Mouse (Mus musculus) layer of hippocampus, postnatal 14 days (tissue): ENCODE results near the gene Mum1. TPM values are rescaled to one million over a fixed set of nuclear protein-coding genes. Genes with fewer than 3 reads are reported as not detected.

Experiments
- DNase-seq, 2 experiments: peaks; one replicate each; pipeline ENCODE4 v3.0.0; 2021 to 2022; ENCODE audit warnings: low spot score in 2 of 2, mixed read lengths in 1 of 2
- total RNA-seq, 2 experiments: library from RNA; stranded (reverse); gene quantifications; 2 replicates each; pipeline ENCODE4 v1.2.3; 2021

The Mum1 gene
- total RNA-seq, 2 experiments from 2014 or later: 34.4 to 43.7 TPM

DNA sequence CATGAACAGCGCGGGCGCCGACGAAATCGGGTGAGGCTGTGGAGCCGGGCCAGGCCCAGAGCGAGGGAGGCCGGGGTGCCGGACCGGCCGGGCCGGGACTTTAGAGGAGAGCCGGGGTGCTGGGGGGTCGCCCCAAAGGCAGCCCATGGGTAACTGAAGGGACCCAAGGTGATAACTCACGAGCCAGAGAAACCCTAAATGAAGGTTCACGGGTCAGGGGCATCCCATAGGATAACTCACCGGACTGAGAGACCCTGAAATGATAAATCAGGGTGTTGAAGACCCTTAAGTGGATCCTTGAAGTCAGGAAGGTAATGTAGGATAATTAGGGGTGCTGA lies 38.9 kb downstream of the Mum1 start:
- no peak for DNase-seq

GRCm38 (mm10) chr10:80270099-80270498 lies 43.9 kb downstream of the Mum1 start:
- no peak for DNase-seq

DNA sequence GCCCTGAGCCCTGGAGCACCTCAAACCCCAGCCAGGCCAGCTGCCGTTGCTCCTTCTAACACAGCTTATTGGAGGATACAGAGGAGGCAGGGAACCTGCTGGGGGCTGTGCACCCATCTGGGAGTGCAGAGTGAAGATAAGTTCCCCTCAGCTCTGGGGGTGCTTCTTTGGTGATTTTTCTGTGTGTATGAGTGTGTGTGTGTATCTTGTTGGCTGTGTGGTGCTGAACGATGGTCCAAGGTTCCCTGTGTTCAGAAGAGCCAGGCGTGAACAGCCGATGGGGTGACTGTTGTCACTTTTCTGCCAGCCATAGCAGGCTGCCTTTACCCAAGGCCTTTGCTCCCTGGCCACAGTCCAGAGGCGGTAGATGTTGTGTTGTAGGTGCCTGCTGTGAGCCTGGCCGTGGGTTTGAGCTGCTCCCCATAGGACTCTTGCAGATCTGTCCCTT lies 44.5 kb downstream of the Mum1 start:
- no peak for DNase-seq

- no peak for DNase-seq
Observed at GRCm38 (mm10) chr10:80271186-80271843, 45.1 kb downstream of the Mum1 start.

GRCm38 (mm10) chr10:80271870-80272585 lies 45.8 kb downstream of the Mum1 start:
- DNase-seq: no peak

DNA sequence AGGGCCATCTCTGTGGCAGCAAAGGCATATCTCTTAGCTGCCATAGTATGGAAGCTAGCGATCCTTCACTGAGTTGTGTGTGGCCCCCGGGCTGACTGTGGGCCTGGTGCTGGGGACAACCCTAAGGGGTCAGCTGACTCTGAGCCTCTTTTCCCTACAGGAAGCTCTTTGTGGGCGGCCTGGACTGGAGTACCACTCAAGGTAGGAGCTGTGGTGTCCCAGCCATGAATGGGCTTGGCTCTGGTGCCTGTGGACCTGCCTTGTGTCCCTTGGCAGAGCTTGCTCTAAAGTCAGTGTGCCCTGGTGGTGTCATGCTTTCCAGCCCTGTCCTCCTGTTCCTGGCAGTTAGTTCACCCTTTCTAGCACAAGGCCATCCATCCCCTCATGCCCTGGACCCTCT lies 47.6 kb downstream of the Mum1 start:
- DNase-seq: no peak

GRCm38 (mm10) chr10:80276238-80276637 lies 50.0 kb downstream of the Mum1 start:
- DNase-seq: no peak

GRCm38 (mm10) chr10:80278390-80278789 lies 52.2 kb downstream of the Mum1 start:
- no peak for DNase-seq

DNA sequence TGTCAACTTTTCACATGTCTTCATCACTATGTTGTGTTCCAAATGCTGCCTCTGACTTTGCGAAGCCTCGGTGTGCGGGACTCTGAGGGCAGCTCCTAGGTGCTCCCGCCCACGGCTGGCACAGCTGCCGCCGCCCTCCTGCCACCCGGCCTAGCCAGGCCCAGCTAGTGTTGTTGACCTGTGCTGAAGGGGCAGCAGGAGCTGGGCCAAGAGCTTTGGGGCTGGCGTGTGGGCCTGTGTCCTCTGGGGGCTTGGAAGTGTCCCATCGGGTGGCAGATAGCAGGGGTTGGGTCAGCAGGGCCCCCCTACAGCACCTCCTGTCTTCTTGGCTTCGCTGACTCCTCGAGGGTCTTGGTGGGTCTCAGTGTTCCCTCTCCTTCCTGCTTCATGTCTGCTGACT lies 53.0 kb downstream of the Mum1 start:
- no peak for DNase-seq

- DNase-seq: no peak
Observed at GRCm38 (mm10) chr10:80281304-80281703, 55.1 kb downstream of the Mum1 start.

DNA sequence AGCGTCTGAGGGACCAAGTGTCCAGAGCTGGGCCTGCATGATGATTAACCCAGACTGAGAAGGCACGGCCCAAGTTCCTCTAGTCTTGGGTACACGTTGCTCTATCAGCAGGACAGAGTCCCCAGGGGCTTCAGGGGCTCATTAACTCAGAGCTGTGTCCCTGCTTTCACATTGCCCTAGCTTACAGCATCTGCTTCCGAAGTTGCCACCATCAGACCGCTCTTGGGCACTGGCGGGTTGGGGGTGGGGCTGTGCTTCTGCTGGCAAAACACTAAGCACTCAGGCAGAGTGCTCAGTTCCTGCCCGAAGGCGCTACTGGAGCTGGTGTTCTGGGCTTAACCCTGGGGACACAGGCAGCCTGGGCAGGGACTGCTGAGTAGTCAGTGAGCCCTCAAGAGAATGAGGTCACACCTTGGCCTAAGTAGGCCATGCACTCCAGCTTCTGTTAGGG lies 55.7 kb downstream of the Mum1 start:
- DNase-seq: no peak

DNA sequence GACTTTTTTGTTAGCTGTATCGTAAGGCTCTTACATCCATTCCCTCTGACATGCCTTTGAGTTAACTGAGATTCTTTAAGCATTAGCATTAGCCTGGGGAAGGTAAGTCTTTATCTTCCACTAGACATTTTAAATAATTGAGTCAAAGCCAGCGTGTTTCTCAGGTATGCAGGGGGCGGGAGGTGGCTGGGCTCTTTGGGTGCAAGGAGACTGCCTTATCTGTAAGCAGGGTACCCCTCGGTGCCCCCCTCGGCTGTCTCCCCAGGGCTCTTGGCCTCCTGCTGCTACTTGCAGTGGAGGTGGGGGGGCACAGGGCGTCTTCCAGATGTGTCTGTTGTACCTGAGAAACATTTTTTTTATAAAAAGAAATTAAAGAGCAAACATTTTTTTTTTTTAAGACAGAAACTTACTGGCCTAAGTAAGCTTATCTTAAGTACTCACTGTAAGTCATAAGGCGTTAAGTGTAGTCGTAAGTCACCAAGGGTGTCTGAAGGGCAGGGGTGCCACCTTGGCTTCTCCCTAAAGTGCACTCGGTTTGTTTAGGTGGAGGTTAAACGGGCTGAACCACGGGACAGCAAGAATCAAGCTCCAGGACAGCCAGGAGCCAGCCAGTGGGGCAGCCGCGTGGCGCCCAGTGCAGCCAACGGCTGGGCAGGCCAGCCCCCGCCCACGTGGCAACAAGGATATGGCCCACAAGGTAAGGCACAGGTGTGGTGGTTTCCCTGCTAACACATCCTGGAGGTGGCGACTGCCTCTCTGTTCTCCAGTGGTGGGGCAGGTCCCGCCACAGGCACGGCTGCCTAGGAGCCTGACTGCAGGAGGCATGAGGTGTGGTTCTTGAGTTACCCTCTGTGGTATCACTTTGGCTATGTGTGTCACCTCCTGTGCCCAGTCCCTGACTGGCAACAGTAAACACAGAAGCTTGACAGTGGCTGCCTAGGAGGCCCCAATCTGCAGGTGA lies 56.5 kb downstream of the Mum1 start:
- DNase-seq: no peak

DNA sequence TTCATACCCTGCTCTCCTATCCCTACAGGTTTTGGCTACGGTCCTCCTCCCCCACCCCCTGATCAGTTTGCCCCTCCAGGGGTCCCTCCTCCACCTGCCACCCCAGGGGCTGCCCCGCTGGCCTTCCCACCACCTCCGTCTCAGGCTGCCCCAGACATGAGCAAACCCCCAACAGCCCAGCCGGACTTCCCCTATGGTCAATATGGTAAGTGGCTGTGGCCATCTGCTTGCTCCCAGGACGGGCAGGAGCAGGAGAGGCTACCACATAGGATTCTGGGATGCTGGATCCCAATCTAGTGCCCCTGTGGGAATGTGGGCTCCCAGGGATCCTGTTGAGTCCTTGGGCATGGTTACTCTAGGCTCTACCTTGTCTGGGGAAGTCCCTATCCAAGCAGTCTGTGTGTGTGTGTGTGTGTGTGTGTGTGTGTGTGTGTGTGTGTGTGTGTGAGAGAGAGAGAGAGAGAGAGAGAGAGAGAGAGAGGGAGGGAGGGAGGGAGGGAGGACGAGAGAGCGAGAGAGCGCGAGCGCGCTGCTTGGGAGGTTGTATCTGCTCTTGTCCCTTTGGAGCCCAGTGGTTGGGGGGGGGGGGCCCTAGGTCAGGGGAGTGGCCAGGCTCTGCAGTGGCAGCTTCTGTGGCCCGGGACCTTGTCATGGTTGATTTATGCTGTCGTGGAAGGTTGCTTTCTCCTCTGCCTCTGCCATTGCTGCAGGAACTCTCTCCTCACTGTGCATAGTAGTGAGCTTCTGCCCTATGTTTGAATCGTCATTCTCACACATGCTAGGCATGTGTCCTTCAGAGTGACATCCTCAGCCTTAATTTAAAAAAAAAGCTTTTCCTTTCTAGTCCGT lies 59.2 kb downstream of the Mum1 start:
- no peak for DNase-seq

GRCm38 (mm10) chr10:80288097-80288496 lies 61.9 kb downstream of the Mum1 start:
- no peak for DNase-seq

DNA sequence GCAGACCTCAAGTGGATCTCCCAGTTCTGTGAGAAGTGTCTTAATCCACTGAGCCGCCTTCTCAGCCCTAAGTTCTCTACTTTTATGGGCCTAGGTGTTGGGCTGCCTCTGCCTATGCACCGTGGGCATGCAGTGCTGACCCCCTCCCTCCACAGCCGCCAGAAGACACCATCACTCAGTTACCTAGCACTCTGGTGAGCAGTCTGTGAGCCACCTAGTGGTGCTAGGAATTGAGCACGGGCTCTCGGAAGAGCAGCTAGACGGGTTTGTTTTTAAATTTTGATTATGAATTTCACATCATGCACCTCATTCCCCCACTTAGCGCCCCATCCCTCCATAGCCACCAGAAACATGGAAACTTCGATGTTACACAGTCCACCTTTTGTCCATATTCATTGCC lies 62.4 kb downstream of the Mum1 start:
- DNase-seq: no peak

DNA sequence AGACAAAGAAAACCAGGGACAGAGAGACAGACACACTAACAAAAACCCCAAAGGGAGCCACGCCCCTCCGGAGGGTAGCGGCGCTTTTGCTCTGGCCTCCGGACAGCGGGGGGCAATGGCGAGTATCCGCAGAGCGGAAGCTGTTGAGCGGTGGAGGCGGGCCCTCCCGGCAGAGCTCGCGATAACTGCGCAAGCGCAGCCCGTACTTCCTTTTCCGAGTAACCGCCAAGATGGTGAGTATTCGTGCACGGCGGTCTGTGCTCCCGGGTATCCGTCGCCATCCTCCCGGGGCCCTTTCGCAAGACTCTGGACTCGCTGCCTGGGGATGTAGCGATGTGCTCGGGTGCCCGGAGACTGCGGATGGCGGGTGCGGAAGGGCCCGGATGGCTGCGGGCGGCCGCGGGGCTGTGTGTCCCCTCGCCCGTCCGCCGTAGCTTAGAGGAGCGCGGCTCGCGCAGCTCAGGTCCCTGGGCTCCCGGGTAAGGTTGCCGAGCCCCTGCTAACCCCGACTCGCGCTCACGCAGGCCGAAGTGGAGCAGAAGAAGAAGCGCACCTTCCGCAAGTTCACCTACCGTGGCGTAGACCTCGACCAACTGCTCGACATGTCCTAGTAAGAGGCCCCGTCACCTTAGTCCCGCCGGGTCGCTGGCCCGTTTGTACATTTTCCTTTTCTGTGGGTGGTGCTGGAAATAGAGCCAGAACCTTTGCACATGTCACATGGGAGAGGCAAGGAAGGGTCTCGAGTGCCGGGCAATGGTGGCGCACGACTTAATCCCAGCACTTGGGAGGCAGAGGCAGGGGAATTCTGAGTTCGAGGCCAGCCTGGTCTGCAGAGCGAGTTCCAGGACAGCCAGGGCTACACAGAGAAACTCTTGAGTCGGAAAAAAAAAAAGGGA lies 66.3 kb downstream of the Mum1 start, which contains the start of gene Rps15:
TSS of gene Rps15 (plus strand) at position 203 of the 896 bp plus-strand sequence.
- DNase-seq: peak; percentile 92 to 95

GRCm38 (mm10) chr10:80293325-80293724 lies 67.1 kb downstream of the Mum1 start:
- no peak for DNase-seq
